Mouse (Mus musculus) CH12.LX (cell line): ENCODE measurements at regions not wholly inside any gene's neighbourhood (a gene's known extent, or its start where the extent isn't known, plus 50 kb on each side); places are given as distances from the start of the nearest gene placed in this dataset.

Experiments used
- DNase-seq: peaks from one replicate; pipeline ENCODE4 v3.0.0-alpha.2; 2013; ENCODE audit errors: extremely low read depth
- H3K27ac ChIP-seq: 2 replicates; pipeline ENCODE4 v1.5.1; 2012; ENCODE audit warnings: low read depth, mild to moderate bottlenecking, control low read depth, moderate library complexity; ENCODE audit not compliant: insufficient read depth
- H3K27me3 ChIP-seq: replicated peaks from 2 replicates; pipeline ENCODE3; 2012; ENCODE audit warnings: inconsistent platforms
- H3K36me3 ChIP-seq, 2 experiments: replicated peaks in 1 of 2; 2 replicates each; pipeline versions ENCODE3 to v1.6.1; 2012; ENCODE audit warnings: inconsistent platforms in 1 of 2, low read length in 1 of 2, mild to moderate bottlenecking in 1 of 2, mixed read lengths in 1 of 2, moderate library complexity in 1 of 2; ENCODE audit not compliant: control insufficient read depth in 1 of 2, insufficient read depth in 1 of 2
- H3K4me1 ChIP-seq, 2 experiments: 2 replicates each; pipeline ENCODE4 v1.6.1; 2012; ENCODE audit warnings: inconsistent platforms in 1 of 2, moderate library complexity in 1 of 2; ENCODE audit not compliant: insufficient read depth in 2 of 2, control insufficient read depth in 1 of 2
- H3K4me2 ChIP-seq: 2 replicates; pipeline ENCODE4 v1.6.1; 2012; ENCODE audit warnings: low read depth, mild to moderate bottlenecking, control low read depth; ENCODE audit not compliant: poor library complexity, insufficient read depth, severe bottlenecking
- H3K4me3 ChIP-seq, 3 experiments: fragments of 150-350 bp in 1 of 3; sonication (generic) in 1 of 3; replicated peaks in 1 of 3; 2 replicates each; pipeline versions ENCODE3 to v1.5.1; 2011 to 2012; ENCODE audit warnings: low read depth in 2 of 3, low read length in 2 of 3, mild to moderate bottlenecking in 2 of 3, moderate library complexity in 2 of 3, control low read depth in 1 of 3, improper control_type of control experiment in 1 of 3, inconsistent platforms in 1 of 3, mixed read lengths in 1 of 3; ENCODE audit not compliant: poor library complexity in 1 of 3
- H3K79me2 ChIP-seq: replicated peaks from 2 replicates; pipeline ENCODE4 v1.6.1; 2012; ENCODE audit warnings: mild to moderate bottlenecking, moderate library complexity; ENCODE audit not compliant: control insufficient read depth, poor library complexity, insufficient read depth, severe bottlenecking; ENCODE audit errors: extremely low read depth
- H3K9ac ChIP-seq: 2 replicates; pipeline ENCODE4 v1.6.1; 2012; ENCODE audit warnings: low read depth, mild to moderate bottlenecking, control low read depth, moderate library complexity; ENCODE audit not compliant: insufficient read depth
- H3K9me3 ChIP-seq: replicated peaks from 2 replicates; pipeline ENCODE3; 2012; ENCODE audit warnings: low read length, inconsistent platforms, mixed read lengths
- BHLHE40 ChIP-seq: IDR thresholded peaks from 2 replicates; pipeline ENCODE4 v1.6.1; 2011; ENCODE audit warnings: mild to moderate bottlenecking, low read depth, low read length, improper control_type of control experiment
- CHD2 ChIP-seq: IDR thresholded peaks from 2 replicates; pipeline ENCODE4 v1.6.1; 2011; ENCODE audit warnings: low read length, improper control_type of control experiment
- ETS1 ChIP-seq: conservative IDR thresholded peaks from 2 replicates; pipeline ENCODE4 v1.6.1; 2012; ENCODE audit warnings: low read depth, mild to moderate bottlenecking, inconsistent platforms, low read length, improper control_type of control experiment, moderate library complexity
- GABPA ChIP-seq: IDR thresholded peaks from 2 replicates; pipeline ENCODE4 v1.6.1; 2012; ENCODE audit warnings: low read depth, low read length, improper control_type of control experiment, inconsistent platforms; ENCODE audit not compliant: insufficient replicate concordance
- HCFC1 ChIP-seq: IDR thresholded peaks from 2 replicates; pipeline ENCODE4 v1.6.1; 2012; ENCODE audit warnings: low read depth, mild to moderate bottlenecking, inconsistent platforms, low read length, improper control_type of control experiment
- JUN ChIP-seq: IDR thresholded peaks from 2 replicates; pipeline ENCODE4 v1.6.1; 2011; ENCODE audit warnings: low read depth, mild to moderate bottlenecking, low read length, improper control_type of control experiment, moderate library complexity; ENCODE audit not compliant: insufficient read depth
- MYC ChIP-seq: IDR thresholded peaks from 2 replicates; pipeline ENCODE4 v1.6.1; 2011; ENCODE audit warnings: low read depth, mild to moderate bottlenecking, improper control_type of control experiment, low read length
- PAX5 ChIP-seq: IDR thresholded peaks from 2 replicates; pipeline ENCODE4 v1.6.1; 2012; ENCODE audit warnings: low read length, inconsistent platforms, mixed read lengths
- POLR2AphosphoS2 ChIP-seq: IDR thresholded peaks from 2 replicates; pipeline ENCODE4 v1.6.1; 2011; ENCODE audit warnings: low read depth, low read length, improper control_type of control experiment
- RCOR1 ChIP-seq: conservative IDR thresholded peaks from 2 replicates; pipeline ENCODE4 v1.6.1; 2012; ENCODE audit warnings: low read depth, mild to moderate bottlenecking, inconsistent platforms, low read length, improper control_type of control experiment
- USF1 ChIP-seq: IDR thresholded peaks from 2 replicates; pipeline ENCODE4 v1.6.1; 2014; ENCODE audit warnings: low read depth, mild to moderate bottlenecking, inconsistent platforms, low read length, improper control_type of control experiment
- ZC3H11A ChIP-seq: IDR thresholded peaks from 2 replicates; pipeline ENCODE4 v1.6.1; 2012; ENCODE audit warnings: low read depth, mild to moderate bottlenecking, inconsistent platforms, low read length, improper control_type of control experiment
- ZKSCAN1 ChIP-seq: IDR thresholded peaks from 2 replicates; pipeline ENCODE4 v1.6.1; 2012; ENCODE audit warnings: low read depth, inconsistent platforms, low read length, improper control_type of control experiment, borderline replicate concordance
- ZNF384 ChIP-seq: IDR thresholded peaks from 2 replicates; pipeline ENCODE4 v1.6.1; 2012; ENCODE audit warnings: low read depth, low read length, improper control_type of control experiment, inconsistent platforms
- dilution Hi-C: fragments of 300-500 bp; cut with MboI; formaldehyde crosslinking; loops from 2 replicates; pipeline ENCODE4 v1.14.3; 2020; ENCODE audit warnings: low sequenced_read_pairs; ENCODE audit not compliant: extremely low pct_unique_long_range_greater_than_20kb, extremely low pct_ligation_motif_present
- in situ Hi-C: fragments of 300-500 bp; cut with MboI; formaldehyde crosslinking; loops from 3 replicates; pipeline ENCODE4 v1.14.3; 2019; ENCODE audit warnings: low sequenced_read_pairs, low pct_ligation_motif_present, low pct_unique_long_range_greater_than_20kb, mixed read lengths

DNA sequence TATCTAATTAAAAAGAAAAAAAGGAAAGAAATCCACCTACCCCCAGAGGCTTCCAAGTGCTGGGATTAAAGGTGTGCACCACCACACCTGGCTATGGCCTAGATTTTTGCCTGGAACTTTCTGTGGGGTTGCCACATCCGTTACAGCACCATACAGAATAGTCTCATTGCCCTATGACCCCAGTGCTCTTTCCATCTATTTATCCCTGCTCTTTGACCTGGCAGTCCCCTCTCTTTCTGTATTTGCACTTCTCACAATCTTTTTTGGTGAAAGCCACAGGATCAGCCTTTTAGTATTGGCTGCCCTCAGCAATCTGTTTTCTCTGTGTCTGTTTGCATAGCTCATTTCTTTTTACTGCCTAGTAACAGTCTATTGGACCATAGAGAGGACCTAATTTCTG is 197.9 kb upstream of the Bcor start:
- no peaks in the 10 kb centered on the region for H3K36me3 ChIP-seq
- H3K79me2 ChIP-seq: no peaks in the 10 kb centered on the region
- TF ChIP-seq PAX5 (no peak), POLR2AphosphoS2 (no peak), BHLHE40 (no peak), ZNF384 (no peak), USF1 (no peak), GABPA (no peak), CHD2 (no peak)
- dilution Hi-C loops (no loop called here), in situ Hi-C loops (no loop called here)
- no peak overlapping the region for H3K9ac ChIP-seq
- H3K27ac ChIP-seq: no peak overlapping the region
- no peak overlapping the region for H3K4me2 ChIP-seq
- H3K27me3 ChIP-seq: no peaks in the 10 kb centered on the region
- no peak overlapping the region for H3K4me3 ChIP-seq
- no peak for DNase-seq
- no peaks in the 10 kb centered on the region for H3K4me1 ChIP-seq
- H3K9me3 ChIP-seq: no peaks in the 10 kb centered on the region

- TF ChIP-seq MYC: no peak
- TF ChIP-seq ETS1: no peak
- no peak for TF ChIP-seq ZC3H11A
- no peak for TF ChIP-seq ZKSCAN1
- TF ChIP-seq JUN: no peak
- DNase-seq: no peak
- no peak overlapping the region for H3K4me3 ChIP-seq
- H3K4me2 ChIP-seq: no peak overlapping the region
- H3K9ac ChIP-seq: no peak overlapping the region
- no peaks in the 10 kb centered on the region for H3K36me3 ChIP-seq
- no peak overlapping the region for H3K27ac ChIP-seq
- H3K4me1 ChIP-seq: peaks cover 3 to 14% of the 10 kb centered on the region in 2 experiments; a peak in 3 of 4 replicates
- in situ Hi-C loops (no loop called here), dilution Hi-C loops (no loop called here)
- H3K79me2 ChIP-seq: no peaks in the 10 kb centered on the region
- no peaks in the 10 kb centered on the region for H3K9me3 ChIP-seq
- no peaks in the 10 kb centered on the region for H3K27me3 ChIP-seq
Observed at GRCm38 (mm10) chrX:12365582-12366323, 205.6 kb upstream of the Bcor start.

DNA sequence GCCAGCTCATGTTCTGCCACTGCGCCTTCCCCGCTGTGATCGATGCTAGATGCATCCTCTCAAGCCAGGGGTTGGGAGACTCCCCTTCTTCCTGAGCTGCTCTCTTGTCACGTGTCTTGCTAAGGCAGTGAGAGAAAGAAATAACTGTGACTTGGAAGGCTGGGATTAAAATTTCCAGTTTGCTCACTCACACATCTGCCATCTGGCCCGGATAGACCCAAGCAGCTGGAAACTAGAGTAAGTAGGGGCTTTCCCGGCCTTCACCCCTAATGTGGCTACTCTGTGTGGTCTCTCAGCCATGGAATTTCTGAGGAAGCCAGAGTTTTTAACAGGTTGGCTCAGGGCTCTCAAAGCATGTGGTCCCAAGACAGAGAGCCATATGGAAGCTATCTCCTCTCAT is 206.6 kb upstream of the Bcor start:
- dilution Hi-C loops: no loop called here
- Histone ChIP-seq H3K9ac (no peak overlapping the region), H3K4me1 (peaks cover 3 to 14% of the 10 kb centered on the region in 2 experiments; a peak in 3 of 4 replicates), H3K27ac (no peak overlapping the region), H3K4me2 (no peak overlapping the region), H3K9me3 (no peaks in the 10 kb centered on the region), H3K79me2 (no peaks in the 10 kb centered on the region), H3K4me3 (no peak overlapping the region), H3K27me3 (no peaks in the 10 kb centered on the region), H3K36me3 (no peaks in the 10 kb centered on the region)
- in situ Hi-C loops: no loop called here
- DNase-seq: peak; percentile 8
- TF ChIP-seq HCFC1: no peak
- no peak for TF ChIP-seq RCOR1
- TF ChIP-seq PAX5: no peak
